Mouse (Mus musculus): ENCODE data around the gene Accsl. TPM values are rescaled to one million over a fixed set of nuclear protein-coding genes. Genes with fewer than 3 reads are reported as not detected.

Gene Accsl
- 0.06 TPM for polyA plus RNA-seq (2012; fragmentation: generic; extraction: Trizol)

- TF ChIP-seq MYOG (IDR thresholded peaks at IDR 0.05; ENCODE audit: control insufficient read depth in 1 of 3, insufficient read depth in 1 of 3, insufficient read length in 2 of 3, low read depth in 2 of 3) (no peak), TCF12 (IDR thresholded peaks at IDR 0.05; ENCODE audit: insufficient read depth, poor library complexity, severe bottlenecking) (no peak), TCF3 (IDR thresholded peaks at IDR 0.05; ENCODE audit: insufficient read length, low read depth) (no peak), POLR2A (IDR thresholded peaks at IDR 0.05; ENCODE audit: insufficient read length, low read depth) (no peak), MYOD1 (IDR thresholded peaks at IDR 0.05; ENCODE audit: control insufficient read depth in 1 of 3, insufficient read length in 2 of 3, low read depth in 2 of 3) (no peak), USF1 (IDR thresholded peaks at IDR 0.05; ENCODE audit: low read depth) (no peak), CEBPB (IDR thresholded peaks at IDR 0.05; ENCODE audit: insufficient read depth, poor library complexity, severe bottlenecking) (no peak), SRF (IDR thresholded peaks at IDR 0.05; ENCODE audit: control insufficient read depth, insufficient read length, low read depth) (no peak), REST (IDR thresholded peaks at IDR 0.05; ENCODE audit: insufficient read depth, insufficient read length) (no peak), MAX (IDR thresholded peaks at IDR 0.05; ENCODE audit: low read depth) (no peak), POLR2AphosphoS2 (IDR thresholded peaks at IDR 0.05; ENCODE audit: insufficient read length, low read depth) (no peak), E2F4 (IDR thresholded peaks at IDR 0.05; ENCODE audit: insufficient read depth) (no peak)
- no peaks in the 10 kb centered on the region for H3K79me2 ChIP-seq (ENCODE audit: control insufficient read depth, insufficient read depth)
- H3K4me3 ChIP-seq: no peak within 1 kb of the TSS
- H3K27me3 ChIP-seq (ENCODE audit: control insufficient read depth, insufficient read depth, insufficient read length): peaks cover 38% of the 10 kb centered on the region
- no peak within 1 kb of the TSS for H3K4me2 ChIP-seq (ENCODE audit: low read depth)
- no peak within 1 kb of the TSS for H3ac ChIP-seq (ENCODE audit: control insufficient read depth, insufficient read length)
- H3K36me3 ChIP-seq (ENCODE audit: control insufficient read depth, insufficient read depth): no peaks in the 10 kb centered on the region
These were observed at the start of gene Accsl for GRCm38 (mm10) chr2:93869107-93869600. Gene Accsl (minus strand): TSS chr2:93869157.

GRCm38 (mm10) chr2:93913552-93913951, 44.6 kb upstream of the Accsl start:
- H3K36me3 ChIP-seq (ENCODE audit: control insufficient read depth, insufficient read depth): no peaks in the 10 kb centered on the region
- no peak for TF ChIP-seq MYOG (IDR thresholded peaks at IDR 0.05; ENCODE audit: control insufficient read depth in 1 of 3, insufficient read depth in 1 of 3, insufficient read length in 2 of 3, low read depth in 2 of 3)
- H3K4me3 ChIP-seq: no peak overlapping the region
- H3K4me2 ChIP-seq (ENCODE audit: low read depth): no peak overlapping the region
- peaks cover 3% of the 10 kb centered on the region for H3K27me3 ChIP-seq (ENCODE audit: control insufficient read depth, insufficient read depth, insufficient read length)
- no peaks in the 10 kb centered on the region for H3K79me2 ChIP-seq (ENCODE audit: control insufficient read depth, insufficient read depth)
- no peak overlapping the region for H3ac ChIP-seq (ENCODE audit: control insufficient read depth, insufficient read length)

- TF ChIP-seq CEBPB (IDR thresholded peaks at IDR 0.05; ENCODE audit: insufficient read depth, poor library complexity, severe bottlenecking) (no peak), E2F4 (IDR thresholded peaks at IDR 0.05; ENCODE audit: insufficient read depth) (no peak), TCF12 (IDR thresholded peaks at IDR 0.05; ENCODE audit: insufficient read depth, poor library complexity, severe bottlenecking) (no peak), MYOD1 (IDR thresholded peaks at IDR 0.05; ENCODE audit: control insufficient read depth in 1 of 3, insufficient read length in 2 of 3, low read depth in 2 of 3) (no peak)
- no peaks in the 10 kb centered on the region for H3K79me2 ChIP-seq (ENCODE audit: control insufficient read depth, insufficient read depth)
- no peak overlapping the region for H3ac ChIP-seq (ENCODE audit: control insufficient read depth, insufficient read length)
- H3K4me2 ChIP-seq (ENCODE audit: low read depth): no peak overlapping the region
- no peaks in the 10 kb centered on the region for H3K36me3 ChIP-seq (ENCODE audit: control insufficient read depth, insufficient read depth)
- no peak overlapping the region for H3K4me3 ChIP-seq
- no peaks in the 10 kb centered on the region for H3K27me3 ChIP-seq (ENCODE audit: control insufficient read depth, insufficient read depth, insufficient read length)
These were observed 43.0 kb upstream of the Accsl start for GRCm38 (mm10) chr2:93911942-93912341.

- no peak overlapping the region for H3ac ChIP-seq (ENCODE audit: control insufficient read depth, insufficient read length)
- H3K4me3 ChIP-seq: no peak overlapping the region
- no peaks in the 10 kb centered on the region for H3K27me3 ChIP-seq (ENCODE audit: control insufficient read depth, insufficient read depth, insufficient read length)
- no peak for TF ChIP-seq POLR2AphosphoS2 (IDR thresholded peaks at IDR 0.05; ENCODE audit: insufficient read length, low read depth)
- TF ChIP-seq MYOD1 (IDR thresholded peaks at IDR 0.05; ENCODE audit: control insufficient read depth in 1 of 3, insufficient read length in 2 of 3, low read depth in 2 of 3): peak in 2 of 3 experiments; percentile 33
- peak; percentile 43; the same call in 1 of the 2 replicates for TF ChIP-seq CEBPB (IDR thresholded peaks at IDR 0.05; ENCODE audit: insufficient read depth, poor library complexity, severe bottlenecking)
- no peaks in the 10 kb centered on the region for H3K79me2 ChIP-seq (ENCODE audit: control insufficient read depth, insufficient read depth)
- no peaks in the 10 kb centered on the region for H3K36me3 ChIP-seq (ENCODE audit: control insufficient read depth, insufficient read depth)
- H3K4me2 ChIP-seq (ENCODE audit: low read depth): no peak overlapping the region
These were observed 40.8 kb upstream of the Accsl start for GRCm38 (mm10) chr2:93909716-93910115.

GRCm38 (mm10) chr2:93907519-93908294, 38.8 kb upstream of the Accsl start:
- Histone ChIP-seq H3ac (ENCODE audit: control insufficient read depth, insufficient read length) (no peak overlapping the region), H3K27me3 (ENCODE audit: control insufficient read depth, insufficient read depth, insufficient read length) (no peaks in the 10 kb centered on the region), H3K36me3 (ENCODE audit: control insufficient read depth, insufficient read depth) (no peaks in the 10 kb centered on the region), H3K4me3 (no peak overlapping the region), H3K79me2 (ENCODE audit: control insufficient read depth, insufficient read depth) (no peaks in the 10 kb centered on the region), H3K4me2 (ENCODE audit: low read depth) (no peak overlapping the region)
- TF ChIP-seq MYOD1 (IDR thresholded peaks at IDR 0.05; ENCODE audit: control insufficient read depth in 1 of 3, insufficient read length in 2 of 3, low read depth in 2 of 3) (no peak), REST (IDR thresholded peaks at IDR 0.05; ENCODE audit: insufficient read depth, insufficient read length) (no peak), USF1 (IDR thresholded peaks at IDR 0.05; ENCODE audit: low read depth) (no peak), MAX (IDR thresholded peaks at IDR 0.05; ENCODE audit: low read depth) (no peak), TCF3 (IDR thresholded peaks at IDR 0.05; ENCODE audit: insufficient read length, low read depth) (no peak)
